Mouse (Mus musculus) E14TG2a.4 (cell line): ENCODE data around the gene Sox5.

Source experiments
- CTCF ChIP-seq: conservative IDR thresholded peaks from 2 replicates; pipeline ENCODE4 v1.5.1; 2014; ENCODE audit warnings: low read length
- POU5F1 ChIP-seq: IDR thresholded peaks from 2 replicates; pipeline ENCODE4 v1.6.1; 2014; ENCODE audit warnings: low read length, borderline replicate concordance

DNA sequence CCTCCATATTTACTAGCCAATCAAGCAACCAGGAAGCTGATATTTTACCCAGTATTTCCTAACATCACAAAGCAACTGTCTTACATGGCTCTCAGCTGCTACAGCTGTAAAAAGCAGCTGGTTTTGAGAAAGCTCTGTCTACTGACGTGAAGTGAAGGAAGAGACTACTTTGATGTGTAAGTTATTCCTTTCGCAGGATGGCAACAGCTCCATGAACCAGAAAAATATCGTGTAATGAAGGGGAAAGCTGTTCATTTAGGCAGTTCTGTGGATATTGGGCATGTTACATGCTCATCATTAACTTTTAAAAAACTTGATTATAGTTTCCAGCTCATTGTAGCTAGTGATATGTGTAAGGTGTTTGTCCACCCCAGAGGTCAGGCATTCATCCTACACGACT, 443.6 kb downstream of the Sox5 start:
- TF ChIP-seq CTCF (no peak), POU5F1 (no peak)
